Mouse (Mus musculus): ENCODE measurements around the gene Ramp1. TPM values are rescaled to one million over a fixed set of nuclear protein-coding genes. Genes with fewer than 3 reads are reported as not detected.
A peak's percentile ranks its signal among the peaks of the same experiment; 100 is the strongest.

The Ramp1 gene
- total and polyA plus RNA-seq, 3 experiments: 4.1 to 5.6 TPM; not detected in 1

- TF ChIP-seq CHD1 (IDR thresholded peaks at IDR 0.05; ENCODE audit: low read depth, low read length) (no peak), CHD2 (IDR thresholded peaks at IDR 0.05; ENCODE audit: low read length) (no peak), EP300 (IDR thresholded peaks at IDR 0.05; ENCODE audit: low read depth in 1 of 2, low read length in 2 of 2) (peak; percentile 70 to 72), MEF2A (IDR thresholded peaks at IDR 0.05; ENCODE audit: extremely low read depth, insufficient replicate concordance, low read depth, low read length, poor library complexity, severe bottlenecking) (no peak), ZNF384 (IDR thresholded peaks at IDR 0.05; ENCODE audit: low read depth, low read length) (no peak), BHLHE40 (IDR thresholded peaks at IDR 0.05; ENCODE audit: borderline replicate concordance, low read depth, low read length) (no peak), SMC3 (IDR thresholded peaks at IDR 0.05; ENCODE audit: low read depth, low read length) (peak; percentile 5; the same call in 1 of the 2 replicates), MAX (IDR thresholded peaks at IDR 0.05; ENCODE audit: low read length) (peak; percentile 14; the same call in 1 of the 2 replicates), ZC3H11A (IDR thresholded peaks at IDR 0.05; ENCODE audit: low read depth, low read length) (no peak), RCOR1 (IDR thresholded peaks at IDR 0.05; ENCODE audit: low read depth, low read length) (peak; percentile 54; the same call in 1 of the 2 replicates), KAT2A (conservative IDR thresholded peaks at IDR 0.05; ENCODE audit: low read depth, low read length) (no peak), POLR2AphosphoS5 (IDR thresholded peaks at IDR 0.05; ENCODE audit: borderline replicate concordance, low read depth, low read length) (no peak), CTCF (IDR thresholded peaks at IDR 0.05 in 2 of 3, conservative IDR thresholded peaks at IDR 0.05 in 1 of 3; ENCODE audit: control insufficient read depth in 1 of 3, insufficient read depth in 1 of 3, low read depth in 2 of 3, low read length in 3 of 3, poor library complexity in 1 of 3, severe bottlenecking in 1 of 3) (no peak), TAL1 (IDR thresholded peaks at IDR 0.05; ENCODE audit: low read length) (no peak), ZKSCAN1 (IDR thresholded peaks at IDR 0.05; ENCODE audit: low read depth, low read length) (peak; percentile 98), MAFK (IDR thresholded peaks at IDR 0.05; ENCODE audit: borderline replicate concordance, low read depth, low read length) (no peak), POLR2A (IDR thresholded peaks at IDR 0.05; ENCODE audit: control insufficient read depth in 1 of 2, insufficient read depth in 1 of 2, low read depth in 1 of 2, low read length in 2 of 2, poor library complexity in 1 of 2) (no peak), NRF1 (IDR thresholded peaks at IDR 0.05; ENCODE audit: insufficient read depth, low read depth, low read length, poor library complexity, severe bottlenecking) (no peak), E2F4 (IDR thresholded peaks at IDR 0.05; ENCODE audit: borderline replicate concordance, low read depth, low read length) (no peak)
These were observed 37.1 kb downstream of the Ramp1 start (continued) for GRCm38 (mm10) chr1:91216504-91217267.

- no peak for DNase-seq (ENCODE audit: low read depth, low spot score)
- no peaks in the 10 kb centered on the region for H3K9me3 ChIP-seq (replicated peaks; ENCODE audit: insufficient read depth, low read length)
- peaks cover 0 to 13% of the 10 kb centered on the region in 2 experiments; a peak in 2 of 4 replicates for H3K36me3 ChIP-seq (ENCODE audit: control insufficient read depth in 1 of 2, insufficient read depth in 2 of 2, low read length in 2 of 2)
- no peak overlapping the region for H3K27ac ChIP-seq (ENCODE audit: control insufficient read depth, low read depth, low read length)
- TF ChIP-seq POLR2A (IDR thresholded peaks at IDR 0.05; ENCODE audit: control insufficient read depth in 1 of 2, insufficient read depth in 1 of 2, low read depth in 1 of 2, low read length in 2 of 2, poor library complexity in 1 of 2): no peak
- TF ChIP-seq GATA1 (IDR thresholded peaks at IDR 0.05; ENCODE audit: low read depth, low read length): peak; percentile 69; the same call in 1 of the 2 replicates
- TF ChIP-seq ZMIZ1 (IDR thresholded peaks at IDR 0.05; ENCODE audit: low read depth, low read length): no peak
- no peak for TF ChIP-seq TCF12 (IDR thresholded peaks at IDR 0.05; ENCODE audit: low read depth, low read length)
- no peak for TF ChIP-seq MXI1 (IDR thresholded peaks at IDR 0.05; ENCODE audit: low read depth, low read length)
- no peak for TF ChIP-seq MAZ (IDR thresholded peaks at IDR 0.05; ENCODE audit: low read depth, low read length)
- H3K9ac ChIP-seq (ENCODE audit: control insufficient read depth, low read depth, low read length, poor library complexity, severe bottlenecking): no peak overlapping the region
- no peaks in the 10 kb centered on the region for H3K79me2 ChIP-seq (ENCODE audit: control insufficient read depth, insufficient read depth, low read length, poor library complexity)
- H3K4me3 ChIP-seq (ENCODE audit: control insufficient read depth in 1 of 2, insufficient read depth in 1 of 2, low read depth in 2 of 2, low read length in 2 of 2): no peak overlapping the region
- H3K4me1 ChIP-seq (ENCODE audit: control insufficient read depth in 1 of 2, insufficient read depth in 2 of 2, low read length in 2 of 2): peaks cover 6 to 18% of the 10 kb centered on the region in 2 experiments
- no peaks in the 10 kb centered on the region for H3K27me3 ChIP-seq (ENCODE audit: control insufficient read depth in 1 of 2, insufficient read depth in 2 of 2, low read length in 2 of 2)
These were observed 40.2 kb downstream of the Ramp1 start for GRCm38 (mm10) chr1:91219641-91220321.
